ENCODE assay signal across 22 mouse cellular contexts in the genomic region with DNA sequence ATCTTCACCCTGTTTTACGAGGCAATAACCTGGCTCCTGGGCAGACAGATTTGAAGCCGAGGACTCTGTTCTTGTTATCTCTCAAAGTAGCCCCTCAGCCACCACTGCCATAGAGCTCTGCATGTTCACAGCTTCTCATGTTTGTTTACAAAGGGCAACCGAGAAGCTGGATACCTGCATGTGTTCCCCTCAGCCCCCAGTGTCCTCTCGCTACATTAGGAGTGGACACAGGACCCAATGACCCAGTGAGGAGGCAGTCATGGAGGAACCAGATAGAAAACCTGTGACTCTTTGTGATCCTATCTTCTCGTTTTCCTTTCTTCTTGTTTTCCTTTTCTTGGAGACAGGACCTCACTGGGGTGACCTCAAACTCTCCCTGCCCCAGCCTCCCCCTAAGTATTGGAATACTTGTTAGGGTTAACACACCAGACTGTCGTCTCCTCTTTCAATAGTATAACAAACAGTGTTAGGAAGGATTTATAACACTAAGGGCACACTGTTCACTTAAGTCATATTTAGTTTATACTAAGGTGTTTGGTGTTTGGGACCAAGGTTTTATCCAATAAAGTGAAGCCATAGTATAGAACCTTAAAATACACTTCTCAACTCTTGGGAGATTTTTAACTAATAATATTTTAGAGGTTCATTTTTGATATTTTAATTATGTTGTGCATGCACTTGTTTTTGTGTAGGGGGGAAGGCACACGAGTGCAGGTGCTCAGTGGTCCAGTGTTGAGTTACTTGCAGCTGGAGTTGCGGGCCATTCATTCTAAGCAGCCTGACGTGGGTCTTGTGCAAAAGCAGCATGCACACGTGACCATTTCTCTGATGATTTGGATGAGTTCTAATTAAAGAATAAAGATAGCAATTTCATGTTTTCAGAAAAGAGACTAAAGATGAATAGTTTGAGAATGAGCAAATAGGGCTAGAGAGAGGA.
DNase-seq lines count a peak whose midpoint lies in the region; ATAC-seq lines count a peak whose summit lies in the region.
"Had no signal": no experiment of that assay in that cellular context is flagged by ENCODE, and none has a peak within 500 bp of the region (broad histone marks: within the 10 kb centered on the region; RNA-seq: fewer than 3 reads in every experiment).

No protein-coding gene starts in this region.

- H3K4me3 ChIP-seq in kidney, embryonic 14.5 days (ENCODE audit: low read length), result no peak overlapping the region
- no peak overlapping the region for H3K4me3 ChIP-seq in kidney, embryonic 16.5 days (ENCODE audit: low read length)
- no peak overlapping the region for H3K4me3 ChIP-seq in midbrain, embryonic 11.5 days (ENCODE audit: low read depth, low read length)
- no peak overlapping the region for H3K4me3 ChIP-seq in midbrain, embryonic 14.5 days (replicated peaks; ENCODE audit: low read depth, low read length)
- H3K4me3 ChIP-seq: embryonic facial prominence, embryonic 13.5 days; embryonic facial prominence, embryonic 15.5 days; erythroblast, embryonic 14.5 days; forebrain, embryonic 10.5 days; forebrain, embryonic 12.5 days had no signal

- H3K4me2 ChIP-seq in kidney, embryonic 14.5 days (replicated peaks; ENCODE audit: low read depth, low read length), result no peak overlapping the region
- no peak overlapping the region for H3K4me2 ChIP-seq in kidney, embryonic 16.5 days (replicated peaks; ENCODE audit: low read depth, low read length)
- no peak overlapping the region for H3K4me2 ChIP-seq in midbrain, embryonic 11.5 days
- H3K4me2 ChIP-seq in midbrain, embryonic 14.5 days (ENCODE audit: low read length), result no peak overlapping the region
- H3K4me2 ChIP-seq: embryonic facial prominence, embryonic 13.5 days; embryonic facial prominence, embryonic 15.5 days; forebrain, embryonic 12.5 days had no signal

- 27% methylated on average over 10 of the region's 10 CpGs for WGBS in kidney, embryonic 14.5 days
- WGBS in kidney, embryonic 16.5 days, result 29% methylated on average over 10 of the region's 10 CpGs
- 83% methylated on average over 10 of the region's 10 CpGs for WGBS in midbrain, embryonic 11.5 days
- 88% methylated on average over 10 of the region's 10 CpGs for WGBS in midbrain, embryonic 14.5 days

- DNase-seq in kidney, postnatal 4 days, result no peak
- no peak for DNase-seq in kidney, adult 9 months
- DNase-seq in midbrain, embryonic 11.5 days (ENCODE audit: low spot score, missing footprints), result peak; percentile 33
- no peak for DNase-seq in midbrain, embryonic 14.5 days
- DNase-seq: adrenal gland, adult 2 months; adrenal gland, postnatal 10 days; adrenal gland, postnatal 25 days; cerebellum, adult 11 months; cerebellum, adult 18-20 months; cerebellum, adult 8-10 months; cerebellum, adult 9-11 months; cerebellum, postnatal 14 days; cerebellum, postnatal 36 days; embryo, embryonic 11 days had no signal

- H3K4me1 ChIP-seq in kidney, embryonic 14.5 days (ENCODE audit: control insufficient read depth, insufficient read depth, low read length), result no peaks in the 10 kb centered on the region
- H3K4me1 ChIP-seq in kidney, embryonic 16.5 days (ENCODE audit: insufficient read depth, low read length), result no peaks in the 10 kb centered on the region
- no peaks in the 10 kb centered on the region for H3K4me1 ChIP-seq in midbrain, embryonic 11.5 days (ENCODE audit: control insufficient read depth, insufficient read depth, low read length)
- H3K4me1 ChIP-seq in midbrain, embryonic 14.5 days (ENCODE audit: control insufficient read depth, insufficient read depth, low read length), result no peaks in the 10 kb centered on the region
- H3K4me1 ChIP-seq: embryonic facial prominence, embryonic 13.5 days; embryonic facial prominence, embryonic 15.5 days; forebrain, embryonic 10.5 days; forebrain, embryonic 12.5 days had no signal

- peak; percentile 96 for ATAC-seq in kidney, embryonic 14.5 days (ENCODE audit: low FRiP score, low TSS enrichment)
- ATAC-seq in kidney, embryonic 16.5 days (ENCODE audit: low FRiP score, low TSS enrichment), result peak; percentile 91
- ATAC-seq in midbrain, embryonic 11.5 days (ENCODE audit: low FRiP score), result no peak
- ATAC-seq in midbrain, embryonic 14.5 days (ENCODE audit: low FRiP score, low TSS enrichment), result no peak
- ATAC-seq: forebrain, embryonic 14.5 days had no signal

- no peak overlapping the region for H3K27ac ChIP-seq in kidney, embryonic 14.5 days (ENCODE audit: low read depth, low read length)
- H3K27ac ChIP-seq in kidney, embryonic 16.5 days (ENCODE audit: low read length), result no peak overlapping the region
- H3K27ac ChIP-seq in midbrain, embryonic 11.5 days (ENCODE audit: low read depth, low read length), result no peak overlapping the region
- H3K27ac ChIP-seq in midbrain, embryonic 14.5 days (replicated peaks; ENCODE audit: low read depth, low read length), result no peak overlapping the region
- H3K27ac ChIP-seq: embryonic facial prominence, embryonic 13.5 days; embryonic facial prominence, embryonic 15.5 days; forebrain, embryonic 10.5 days; forebrain, embryonic 12.5 days had no signal

- H3K27me3 ChIP-seq in kidney, embryonic 14.5 days (ENCODE audit: control insufficient read depth, insufficient read depth, low read length), result no peaks in the 10 kb centered on the region
- no peaks in the 10 kb centered on the region for H3K27me3 ChIP-seq in kidney, embryonic 16.5 days (ENCODE audit: insufficient read depth, low read length)
- no peaks in the 10 kb centered on the region for H3K27me3 ChIP-seq in midbrain, embryonic 11.5 days (ENCODE audit: control insufficient read depth, insufficient read depth, low read length)
- no peaks in the 10 kb centered on the region for H3K27me3 ChIP-seq in midbrain, embryonic 14.5 days (ENCODE audit: control insufficient read depth, insufficient read depth, low read length)
- H3K27me3 ChIP-seq: embryonic facial prominence, embryonic 13.5 days; embryonic facial prominence, embryonic 15.5 days; forebrain, embryonic 12.5 days had no signal

- H3K36me3 ChIP-seq in kidney, embryonic 14.5 days (ENCODE audit: control insufficient read depth, insufficient read depth, low read length), result no peaks in the 10 kb centered on the region
- no peaks in the 10 kb centered on the region for H3K36me3 ChIP-seq in kidney, embryonic 16.5 days (ENCODE audit: insufficient read depth, low read length)
- H3K36me3 ChIP-seq in midbrain, embryonic 11.5 days (ENCODE audit: control insufficient read depth, insufficient read depth, low read length), result no peaks in the 10 kb centered on the region
- H3K36me3 ChIP-seq in midbrain, embryonic 14.5 days (ENCODE audit: control insufficient read depth, insufficient read depth, low read length), result no peaks in the 10 kb centered on the region
- H3K36me3 ChIP-seq: embryonic facial prominence, embryonic 13.5 days; embryonic facial prominence, embryonic 15.5 days; forebrain, embryonic 10.5 days; forebrain, embryonic 12.5 days had no signal

- H3K9me3 ChIP-seq in kidney, embryonic 14.5 days (ENCODE audit: control insufficient read depth, low read length), result no peaks in the 10 kb centered on the region
- no peaks in the 10 kb centered on the region for H3K9me3 ChIP-seq in kidney, embryonic 16.5 days (ENCODE audit: low read length)
- H3K9me3 ChIP-seq in midbrain, embryonic 11.5 days (ENCODE audit: control insufficient read depth, low read length), result no peaks in the 10 kb centered on the region
- no peaks in the 10 kb centered on the region for H3K9me3 ChIP-seq in midbrain, embryonic 14.5 days (ENCODE audit: control insufficient read depth, low read length)
- H3K9me3 ChIP-seq: embryonic facial prominence, embryonic 15.5 days; forebrain, embryonic 10.5 days; forebrain, embryonic 12.5 days had no signal

- no peak overlapping the region for H3K9ac ChIP-seq in kidney, embryonic 14.5 days (ENCODE audit: low read depth, low read length)
- no peak overlapping the region for H3K9ac ChIP-seq in kidney, embryonic 16.5 days (replicated peaks; ENCODE audit: low read length)
- no peak overlapping the region for H3K9ac ChIP-seq in midbrain, embryonic 11.5 days (ENCODE audit: low read length)
- no peak overlapping the region for H3K9ac ChIP-seq in midbrain, embryonic 14.5 days (replicated peaks; ENCODE audit: low read length)
- H3K9ac ChIP-seq: embryonic facial prominence, embryonic 13.5 days; embryonic facial prominence, embryonic 15.5 days; forebrain, embryonic 12.5 days had no signal

Comparison
In these comparisons a context has a peak if more than half of its experiments do, and no peak if none do; other contexts are left out.
1. ATAC-seq: peak in kidney, embryonic 14.5 days (single experiment) and kidney, embryonic 16.5 days (single experiment); none in midbrain, embryonic 11.5 days (single experiment) and midbrain, embryonic 14.5 days (single experiment).